Mouse (Mus musculus): ENCODE results near the gene Kcnrg. TPM values are rescaled to one million over a fixed set of nuclear protein-coding genes. Genes with fewer than 3 reads are reported as not detected.
A peak's percentile ranks its signal among the peaks of the same experiment; 100 is the strongest.
"Not testable (repeated sequence)": the region's sequence is repeated elsewhere in the genome, so short reads cannot be mapped to it uniquely, and the experiment has no call there.

Kcnrg gene
- polyA plus RNA-seq (2012; ENCODE audit: insufficient read depth, insufficient read length, missing spikeins), result not detected in 2 replicates

DNA sequence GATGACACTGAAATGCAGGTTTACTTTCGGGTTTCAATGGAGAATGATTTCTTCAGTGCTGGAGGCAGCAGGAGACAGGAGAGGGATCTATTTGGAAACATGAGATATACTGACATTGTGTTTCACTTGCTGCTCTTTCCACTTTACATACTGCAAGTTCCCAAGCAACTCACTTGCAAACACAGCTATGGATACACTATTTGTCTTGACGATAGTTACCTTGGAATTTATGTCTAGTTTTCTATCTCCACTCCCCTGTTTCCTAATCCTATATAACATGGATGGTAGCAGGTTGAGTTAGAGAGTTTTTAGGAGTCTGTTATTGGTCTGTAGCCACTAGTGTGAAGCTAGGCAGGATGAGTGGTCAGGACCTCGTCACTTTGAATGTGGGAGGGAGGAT, at the start of gene Kcnrg:
Kcnrg (plus strand) TSS at position 301 of the 400 bp plus-strand sequence.
- Histone ChIP-seq H3K27ac (replicated peaks; ENCODE audit: low read depth, low read length) (no peak within 1 kb of the TSS), H3K4me1 (ENCODE audit: control insufficient read depth, insufficient read depth, insufficient read length, low read length) (no peaks in the 10 kb centered on the region), H3K4me3 (ENCODE audit: insufficient read depth, low read depth, low read length) (no peak within 1 kb of the TSS)

DNA sequence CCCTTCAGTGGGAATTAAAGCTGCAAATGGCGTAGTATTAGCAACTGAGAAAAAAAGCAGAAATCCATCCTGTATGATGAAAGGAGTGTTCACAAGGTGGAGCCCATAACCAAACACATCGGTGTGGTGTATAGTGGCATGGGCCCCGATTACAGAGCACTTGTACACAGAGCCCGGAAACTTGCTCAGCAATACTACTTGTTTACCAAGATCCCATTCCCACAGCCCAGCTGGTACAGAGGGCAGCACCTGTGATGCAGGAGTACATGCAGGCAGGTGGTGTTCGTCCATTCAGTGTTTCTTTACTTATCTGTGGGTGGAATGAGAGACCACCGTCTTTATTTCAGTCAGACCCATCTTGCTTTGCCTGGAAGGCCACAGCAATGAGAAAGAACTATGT, 48.4 kb upstream of the Kcnrg start:
- Histone ChIP-seq H3K27ac (replicated peaks; ENCODE audit: low read depth, low read length) (no peak overlapping the region), H3K4me1 (ENCODE audit: control insufficient read depth, insufficient read depth, insufficient read length, low read length) (0 out of 2 replicates have a peak, but pooled peaks cover 2% of the 10 kb centered on the region), H3K4me3 (ENCODE audit: insufficient read depth, low read depth, low read length) (no peak overlapping the region)

- no peak overlapping the region for H3K27ac ChIP-seq (replicated peaks; ENCODE audit: low read depth, low read length)
- no peaks in the 10 kb centered on the region for H3K4me1 ChIP-seq (ENCODE audit: control insufficient read depth, insufficient read depth, insufficient read length, low read length)
Measured at GRCm38 (mm10) chr14:61559856-61560255, 47.4 kb upstream of the Kcnrg start.

DNA sequence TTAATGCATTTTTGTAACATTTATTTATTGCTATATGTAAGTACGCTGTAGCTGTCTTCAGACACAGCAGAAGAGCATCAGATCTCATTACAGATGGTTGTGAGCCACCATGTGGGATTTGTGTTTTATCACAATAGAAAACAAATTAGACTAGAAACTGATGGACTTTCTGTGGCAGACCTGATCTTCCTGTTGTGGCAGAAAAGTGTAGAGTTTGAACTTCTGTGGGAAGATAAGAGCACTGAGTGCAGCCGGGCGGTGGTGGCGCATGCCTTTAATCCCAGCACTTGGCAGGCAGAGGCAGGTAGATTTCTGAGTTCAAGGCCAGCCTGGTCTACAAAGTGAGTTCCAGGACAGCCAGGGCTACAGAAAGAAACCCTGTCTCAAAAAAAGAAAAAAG, 41.0 kb upstream of the Kcnrg start:
- not testable (repeated sequence) for H3K27ac ChIP-seq (replicated peaks; ENCODE audit: low read depth, low read length); H3K4me3 ChIP-seq (ENCODE audit: insufficient read depth, low read depth, low read length); H3K4me1 ChIP-seq (ENCODE audit: control insufficient read depth, insufficient read depth, insufficient read length, low read length)

More at GRCm38 (mm10) chr14:61559856-61560255, 47.4 kb upstream of the Kcnrg start:
- H3K4me3 ChIP-seq (ENCODE audit: insufficient read depth, low read depth, low read length), result no peak overlapping the region

- no peak overlapping the region for H3K27ac ChIP-seq (replicated peaks; ENCODE audit: low read depth, low read length)
- no peak overlapping the region for H3K4me3 ChIP-seq (ENCODE audit: insufficient read depth, low read depth, low read length)
- no peaks in the 10 kb centered on the region for H3K4me1 ChIP-seq (ENCODE audit: control insufficient read depth, insufficient read depth, insufficient read length, low read length)
Measured at GRCm38 (mm10) chr14:61569344-61569743, 37.9 kb upstream of the Kcnrg start.

GRCm38 (mm10) chr14:61571366-61571765, 35.9 kb upstream of the Kcnrg start:
- Histone ChIP-seq H3K4me1 (ENCODE audit: control insufficient read depth, insufficient read depth, insufficient read length, low read length) (no peaks in the 10 kb centered on the region), H3K4me3 (ENCODE audit: insufficient read depth, low read depth, low read length) (no peak overlapping the region), H3K27ac (replicated peaks; ENCODE audit: low read depth, low read length) (no peak overlapping the region)

DNA sequence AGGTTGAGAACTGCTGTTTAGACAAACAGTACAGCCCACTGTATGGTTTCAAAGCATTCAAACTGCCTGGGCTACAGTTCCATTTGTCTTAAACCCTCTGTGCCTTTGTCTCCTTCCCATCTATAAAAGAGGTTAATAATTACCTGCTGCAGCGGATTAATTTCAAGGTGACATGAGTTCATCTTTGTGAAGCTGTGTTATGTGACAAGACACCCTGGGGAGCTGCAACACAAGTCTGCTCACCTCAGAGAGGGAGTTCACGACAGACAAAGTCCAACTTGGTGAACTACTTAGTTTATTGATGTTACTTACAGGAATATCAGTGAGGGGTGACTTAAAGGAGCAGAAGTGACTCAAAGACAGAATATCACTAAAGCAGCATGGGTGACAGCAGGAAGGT, 35.1 kb upstream of the Kcnrg start:
- no peaks in the 10 kb centered on the region for H3K4me1 ChIP-seq (ENCODE audit: control insufficient read depth, insufficient read depth, insufficient read length, low read length)
- H3K4me3 ChIP-seq (ENCODE audit: insufficient read depth, low read depth, low read length), result no peak overlapping the region
- no peak overlapping the region for H3K27ac ChIP-seq (replicated peaks; ENCODE audit: low read depth, low read length)

DNA sequence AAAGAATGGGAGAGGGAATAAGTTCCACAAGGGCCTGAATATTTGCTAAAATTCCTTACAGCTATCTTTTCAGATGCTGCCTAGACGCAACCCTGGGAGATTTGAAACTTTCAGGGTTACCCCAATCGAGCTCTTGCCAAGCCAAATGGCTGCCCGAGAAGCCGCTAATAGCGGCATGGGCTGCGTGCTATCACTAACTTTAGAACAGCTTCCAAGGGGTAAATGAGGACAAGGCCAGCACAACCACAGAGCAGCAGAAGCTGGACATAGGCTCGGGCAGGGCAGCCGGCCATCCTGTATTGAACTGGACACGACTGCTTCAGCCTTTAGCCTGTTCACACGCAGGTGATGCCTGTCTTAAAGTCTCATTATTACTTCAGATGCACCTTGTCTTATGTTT, 32.2 kb upstream of the Kcnrg start:
- no peak overlapping the region for H3K27ac ChIP-seq (replicated peaks; ENCODE audit: low read depth, low read length)
- no peak overlapping the region for H3K4me3 ChIP-seq (ENCODE audit: insufficient read depth, low read depth, low read length)

DNA sequence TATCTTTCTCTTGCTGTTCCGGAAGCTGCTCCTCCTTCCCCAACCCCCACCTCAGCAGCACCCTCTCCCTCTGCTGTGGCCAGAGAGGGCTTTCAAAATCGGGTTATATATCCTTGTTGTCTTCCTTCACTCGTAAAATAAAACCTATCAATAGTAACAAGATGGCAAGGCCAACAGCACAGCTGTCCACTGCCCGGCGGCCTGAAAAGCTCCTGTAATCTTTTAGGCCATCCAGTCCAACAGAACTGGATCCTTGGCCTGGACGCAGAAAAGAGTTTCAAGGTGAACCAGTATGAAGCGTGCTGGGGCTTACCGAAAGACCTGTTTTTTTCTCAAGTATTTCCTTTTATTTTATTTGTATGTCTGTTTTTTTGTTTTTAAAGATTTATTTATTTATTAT, 31.3 kb upstream of the Kcnrg start:
- H3K27ac ChIP-seq (replicated peaks; ENCODE audit: low read depth, low read length), result no peak overlapping the region
- no peaks in the 10 kb centered on the region for H3K4me1 ChIP-seq (ENCODE audit: control insufficient read depth, insufficient read depth, insufficient read length, low read length)
- H3K4me3 ChIP-seq (ENCODE audit: insufficient read depth, low read depth, low read length), result no peak overlapping the region

More for the DNA sequence above, 32.2 kb upstream of the Kcnrg start:
- no peaks in the 10 kb centered on the region for H3K4me1 ChIP-seq (ENCODE audit: control insufficient read depth, insufficient read depth, insufficient read length, low read length)

GRCm38 (mm10) chr14:61589288-61590065, 17.8 kb upstream of the Kcnrg start:
- H3K4me1 ChIP-seq (ENCODE audit: control insufficient read depth, insufficient read depth, insufficient read length, low read length), result no peaks in the 10 kb centered on the region
- no peak overlapping the region for H3K27ac ChIP-seq (replicated peaks; ENCODE audit: low read depth, low read length)
- no peak overlapping the region for H3K4me3 ChIP-seq (ENCODE audit: insufficient read depth, low read depth, low read length)

- Histone ChIP-seq H3K27ac (replicated peaks; ENCODE audit: low read depth, low read length) (no peak overlapping the region), H3K4me1 (ENCODE audit: control insufficient read depth, insufficient read depth, insufficient read length, low read length) (peaks cover 5% of the 10 kb centered on the region; the same call in 1 of the 2 replicates), H3K4me3 (ENCODE audit: insufficient read depth, low read depth, low read length) (no peak overlapping the region)
Measured at GRCm38 (mm10) chr14:61596719-61597426, 10.4 kb upstream of the Kcnrg start.

DNA sequence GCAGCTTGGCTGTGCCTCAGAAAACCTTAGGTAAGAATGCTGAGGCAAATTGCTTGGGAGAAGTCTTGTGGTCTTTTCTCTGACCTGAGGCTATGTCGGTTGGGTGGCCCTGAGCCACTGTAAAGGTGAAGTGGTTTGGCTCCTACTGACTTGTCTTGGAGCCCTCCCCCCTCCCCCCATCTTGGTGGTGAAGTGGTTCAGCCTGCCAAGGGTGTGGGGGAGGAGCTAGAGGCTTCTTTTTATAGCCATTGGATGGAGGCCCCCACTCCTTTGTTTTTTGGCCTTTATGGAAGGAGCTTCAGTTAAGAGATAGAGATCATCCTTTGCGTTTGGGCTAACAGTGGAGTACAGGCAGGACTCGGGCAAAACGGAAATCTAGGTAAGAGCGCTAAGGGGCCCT, 9.3 kb upstream of the Kcnrg start, which contains the start of gene Trim13:
Trim13 (plus strand) TSS at position 280 of the 400 bp plus-strand sequence.
- H3K4me1 ChIP-seq (ENCODE audit: control insufficient read depth, insufficient read depth, insufficient read length, low read length), result peaks cover 7% of the 10 kb centered on the region; the same call in 1 of the 2 replicates
- no peak within 1 kb of the TSS for H3K27ac ChIP-seq (replicated peaks; ENCODE audit: low read depth, low read length)
- H3K4me3 ChIP-seq (ENCODE audit: insufficient read depth, low read depth, low read length), result peak within 1 kb of the TSS; percentile 92

DNA sequence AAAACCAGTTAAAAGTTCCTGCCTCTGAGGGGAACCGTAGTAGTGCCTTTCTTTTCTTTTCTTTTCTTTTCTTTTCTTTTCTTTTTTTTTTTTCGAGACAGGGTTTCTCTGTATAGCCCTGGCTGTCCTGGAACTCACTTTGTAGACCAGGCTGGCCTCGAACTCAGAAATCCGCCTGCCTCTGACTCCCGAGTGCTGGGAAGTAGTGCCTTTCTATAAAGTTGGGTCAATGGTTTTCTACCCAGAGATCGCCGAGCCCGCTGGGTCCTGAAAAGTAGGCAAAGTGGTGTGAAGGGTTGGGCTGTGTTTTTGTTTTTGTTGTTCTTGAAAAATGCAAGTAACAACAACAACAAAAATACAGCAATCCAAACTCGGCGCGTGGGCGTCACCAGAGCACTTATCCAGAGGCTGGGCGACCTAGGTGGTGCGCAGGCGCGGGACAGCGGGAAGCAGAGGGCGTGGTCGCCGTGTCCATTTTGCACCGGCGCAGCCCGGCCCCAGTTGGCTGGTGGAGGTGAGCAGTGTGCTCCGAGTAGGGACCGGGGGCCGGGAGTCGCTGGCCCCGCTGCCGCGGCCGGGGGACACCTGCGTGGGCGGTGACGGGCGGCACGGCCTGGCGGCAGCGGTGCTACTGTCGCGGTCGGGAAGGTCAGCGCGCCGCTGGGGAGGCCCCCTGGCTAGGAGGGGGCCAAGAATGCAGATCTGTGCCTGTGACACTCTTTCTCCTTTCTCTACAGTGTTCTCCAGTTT, 8.0 kb upstream of the Kcnrg start:
- H3K27ac ChIP-seq (replicated peaks; ENCODE audit: low read depth, low read length), result no peak overlapping the region; the same call in 1 of the 2 replicates
- peak overlapping the region; percentile 92 for H3K4me3 ChIP-seq (ENCODE audit: insufficient read depth, low read depth, low read length)

GRCm38 (mm10) chr14:61601348-61601747, 5.9 kb upstream of the Kcnrg start:
- Histone ChIP-seq H3K27ac (replicated peaks; ENCODE audit: low read depth, low read length) (no peak overlapping the region), H3K4me1 (ENCODE audit: control insufficient read depth, insufficient read depth, insufficient read length, low read length) (peaks cover 7% of the 10 kb centered on the region; the same call in 1 of the 2 replicates), H3K4me3 (ENCODE audit: insufficient read depth, low read depth, low read length) (no peak overlapping the region)

More for the DNA sequence above, 8.0 kb upstream of the Kcnrg start:
- peaks cover 7% of the 10 kb centered on the region; the same call in 1 of the 2 replicates for H3K4me1 ChIP-seq (ENCODE audit: control insufficient read depth, insufficient read depth, insufficient read length, low read length)
